Mouse (Mus musculus) megakaryocyte, embryonic 14.5 days (primary cell): ENCODE data around the gene Tbc1d8. TPM values are rescaled to one million over a fixed set of nuclear protein-coding genes. Genes with fewer than 3 reads are reported as not detected.

Experiments used
- H3K27me3 ChIP-seq: replicated peaks from 2 replicates; pipeline ENCODE3; 2012; ENCODE audit warnings: inconsistent platforms
- H3K36me3 ChIP-seq: replicated peaks from 2 replicates; pipeline ENCODE3; 2012; ENCODE audit warnings: low read length, inconsistent platforms, mixed read lengths
- H3K4me1 ChIP-seq: 2 replicates; pipeline ENCODE4 v1.6.1; 2012; ENCODE audit warnings: inconsistent platforms
- H3K4me3 ChIP-seq: replicated peaks from 2 replicates; pipeline ENCODE3; 2012; ENCODE audit warnings: moderate library complexity, mild to moderate bottlenecking, inconsistent platforms
- H3K9me3 ChIP-seq: 2 replicates; pipeline ENCODE4 v1.6.1; 2012; ENCODE audit warnings: inconsistent platforms
- FLI1 ChIP-seq: IDR thresholded peaks from 2 replicates; pipeline ENCODE4 v1.6.1; 2012; ENCODE audit warnings: low read length, inconsistent platforms, mixed read lengths
- GATA1 ChIP-seq: IDR thresholded peaks from 3 replicates; pipeline ENCODE4 v1.6.1; 2012; ENCODE audit warnings: mixed read lengths, low read length, inconsistent platforms, borderline replicate concordance
- polyA plus RNA-seq: library from polyadenylated mRNA; stranded (reverse); fragments of >175 nt; gene quantifications from 2 replicates; pipeline ENCODE4 v1.2.3, GENCODE M21; 2012; ENCODE audit warnings: low replicate concordance; ENCODE audit not compliant: insufficient read depth

The Tbc1d8 gene
- polyA plus RNA-seq, 1 experiment, result 6.4 TPM

DNA sequence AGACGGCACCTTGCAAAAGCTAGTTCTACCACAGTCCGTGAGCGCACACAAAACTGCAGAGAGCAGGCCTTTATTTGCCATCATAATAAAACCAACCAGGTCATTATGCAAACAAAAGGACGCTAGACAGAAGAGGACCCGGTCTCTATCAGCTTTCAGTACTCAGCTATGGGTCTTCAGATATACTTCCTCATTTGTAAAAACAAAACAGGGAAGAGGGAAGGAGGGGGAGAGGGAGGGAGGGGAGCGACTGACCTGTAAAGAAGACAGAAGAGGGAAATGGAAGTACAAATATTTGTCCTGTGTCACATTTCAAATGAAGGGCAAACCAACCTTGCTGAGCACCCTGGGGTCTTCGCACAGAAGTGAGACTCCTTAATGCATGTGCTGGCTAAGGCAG lies 69.9 kb downstream of the Tbc1d8 start:
- H3K9me3 ChIP-seq, result no peaks in the 10 kb centered on the region
- TF ChIP-seq GATA1 (no peak), FLI1 (no peak)
- H3K4me1 ChIP-seq, result peaks cover 61% of the 10 kb centered on the region
- H3K36me3 ChIP-seq, result peaks cover 39% of the 10 kb centered on the region
- H3K4me3 ChIP-seq, result peak overlapping the region; percentile 52
- peaks cover 14% of the 10 kb centered on the region for H3K27me3 ChIP-seq

DNA sequence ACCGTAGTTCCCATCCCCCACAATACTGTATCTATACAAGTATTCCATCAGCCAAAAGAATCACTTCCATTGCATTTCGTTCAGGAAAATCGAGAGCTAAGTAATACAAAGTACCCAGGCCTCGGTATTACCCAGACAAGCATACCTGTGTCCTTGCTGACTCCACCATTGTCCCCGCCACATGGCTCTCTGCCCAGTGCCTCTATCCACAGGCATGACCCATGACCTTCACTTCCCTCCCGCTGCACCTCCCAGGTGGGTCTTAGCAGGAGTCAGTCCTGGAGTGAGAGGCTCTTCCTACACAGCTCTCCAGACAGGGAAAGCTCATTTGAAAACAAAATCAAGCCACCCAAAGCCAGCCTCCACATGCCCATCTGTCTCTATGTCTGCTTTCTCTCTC lies 70.4 kb downstream of the Tbc1d8 start:
- Histone ChIP-seq H3K4me3 (peak overlapping the region; percentile 52), H3K9me3 (no peaks in the 10 kb centered on the region), H3K4me1 (peaks cover 59% of the 10 kb centered on the region), H3K27me3 (peaks cover 17% of the 10 kb centered on the region), H3K36me3 (peaks cover 44% of the 10 kb centered on the region)
- TF ChIP-seq GATA1 (no peak), FLI1 (no peak)

GRCm38 (mm10) chr1:39407108-39407507 lies 71.4 kb downstream of the Tbc1d8 start:
- H3K36me3 ChIP-seq, result peaks cover 48% of the 10 kb centered on the region

GRCm38 (mm10) chr1:39400173-39400572 lies 78.4 kb downstream of the Tbc1d8 start:
- H3K36me3 ChIP-seq, result peaks cover 84% of the 10 kb centered on the region
- H3K27me3 ChIP-seq, result peaks cover 18% of the 10 kb centered on the region
- no peak for TF ChIP-seq GATA1
- TF ChIP-seq FLI1, result no peak
- H3K9me3 ChIP-seq, result peaks cover 24% of the 10 kb centered on the region
- H3K4me1 ChIP-seq, result peaks cover 76% of the 10 kb centered on the region
- no peak overlapping the region for H3K4me3 ChIP-seq

More at GRCm38 (mm10) chr1:39407108-39407507, 71.4 kb downstream of the Tbc1d8 start:
- Histone ChIP-seq H3K4me3 (no peak overlapping the region), H3K9me3 (no peaks in the 10 kb centered on the region), H3K4me1 (peaks cover 51% of the 10 kb centered on the region), H3K27me3 (peaks cover 20% of the 10 kb centered on the region)
- TF ChIP-seq GATA1, result no peak
- no peak for TF ChIP-seq FLI1

DNA sequence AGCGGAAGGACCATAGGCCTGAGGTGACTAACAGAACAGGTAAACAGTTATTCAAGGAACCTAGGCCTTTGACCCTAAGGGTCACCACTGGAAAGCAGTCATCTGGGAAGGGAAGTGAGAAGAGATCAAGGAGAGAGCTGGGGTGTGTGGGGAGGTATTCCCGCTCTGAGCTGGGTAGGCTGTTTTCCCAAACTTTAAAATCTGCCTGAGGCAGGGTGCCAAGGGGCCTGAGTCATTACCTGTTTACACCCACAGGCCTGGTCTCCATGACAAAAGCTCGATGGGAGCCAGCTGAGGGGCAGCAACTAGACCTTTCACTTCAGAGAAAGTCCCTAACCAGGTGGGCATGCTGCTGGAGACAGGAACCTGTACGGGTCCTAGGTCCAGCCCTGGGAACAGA lies 79.3 kb downstream of the Tbc1d8 start:
- H3K9me3 ChIP-seq, result peaks cover 24% of the 10 kb centered on the region
- H3K4me3 ChIP-seq, result no peak overlapping the region
- peaks cover 15% of the 10 kb centered on the region for H3K27me3 ChIP-seq
- peaks cover 90% of the 10 kb centered on the region for H3K36me3 ChIP-seq
- no peak for TF ChIP-seq FLI1
- TF ChIP-seq GATA1, result no peak
- H3K4me1 ChIP-seq, result peaks cover 84% of the 10 kb centered on the region

DNA sequence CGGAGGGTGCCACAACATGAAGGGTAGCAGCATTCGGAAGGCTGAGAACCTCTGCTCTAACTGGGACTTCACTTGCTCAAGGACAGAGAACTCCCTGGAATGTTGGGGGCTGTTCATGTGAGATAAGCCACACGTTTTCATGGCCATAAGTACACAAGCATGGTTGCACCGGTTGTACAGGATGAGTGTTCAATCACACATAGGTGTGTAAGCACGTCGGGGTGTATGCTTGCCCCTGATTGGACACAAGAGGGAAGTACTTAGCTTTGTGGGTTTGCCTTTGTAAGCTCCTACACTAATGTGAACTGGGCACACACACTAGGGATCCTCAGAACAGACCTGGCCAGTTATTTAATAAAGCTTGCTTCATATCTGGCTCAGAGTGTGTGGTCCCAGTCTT lies 80.3 kb downstream of the Tbc1d8 start:
- TF ChIP-seq FLI1 (no peak), GATA1 (no peak)
- Histone ChIP-seq H3K9me3 (peaks cover 24% of the 10 kb centered on the region), H3K4me1 (peaks cover 85% of the 10 kb centered on the region), H3K4me3 (peak overlapping the region; percentile 50), H3K27me3 (peaks cover 7% of the 10 kb centered on the region), H3K36me3 (peaks cover 90% of the 10 kb centered on the region)

GRCm38 (mm10) chr1:39396347-39396746 lies 82.2 kb downstream of the Tbc1d8 start:
- Histone ChIP-seq H3K4me3 (peak overlapping the region; percentile 57), H3K27me3 (peaks cover 7% of the 10 kb centered on the region), H3K4me1 (peaks cover 99% of the 10 kb centered on the region), H3K36me3 (peaks cover 91% of the 10 kb centered on the region), H3K9me3 (peaks cover 24% of the 10 kb centered on the region)
- TF ChIP-seq FLI1 (peak; percentile 95), GATA1 (peak; percentile 93)

GRCm38 (mm10) chr1:39394650-39395049 lies 83.9 kb downstream of the Tbc1d8 start:
- H3K9me3 ChIP-seq, result peaks cover 24% of the 10 kb centered on the region
- peaks cover 10% of the 10 kb centered on the region for H3K27me3 ChIP-seq
- peaks cover 93% of the 10 kb centered on the region for H3K36me3 ChIP-seq
- H3K4me3 ChIP-seq, result peak overlapping the region; percentile 67
- peaks cover 82% of the 10 kb centered on the region for H3K4me1 ChIP-seq
- TF ChIP-seq FLI1, result no peak
- TF ChIP-seq GATA1, result no peak

DNA sequence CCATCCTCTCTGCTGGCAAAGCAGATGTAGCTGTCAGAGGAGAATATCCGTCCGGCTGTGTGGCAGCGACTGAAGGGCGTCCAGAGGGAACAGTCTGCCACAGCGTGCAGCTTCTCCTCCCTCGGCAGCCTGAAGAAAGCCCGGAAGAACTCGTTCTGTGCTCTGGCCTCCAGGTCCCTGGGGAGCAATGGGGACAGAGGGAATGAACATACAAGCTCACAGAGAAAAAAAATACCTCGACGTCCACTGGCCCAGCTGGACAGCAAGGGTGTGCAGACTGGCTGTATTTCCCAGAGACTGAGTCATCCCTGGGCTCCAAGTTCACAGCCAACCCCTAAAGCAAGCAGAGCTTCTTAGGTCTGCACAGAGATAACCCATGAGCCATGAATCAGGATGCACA lies 84.5 kb downstream of the Tbc1d8 start:
- H3K4me3 ChIP-seq, result peak overlapping the region; percentile 38
- H3K36me3 ChIP-seq, result peaks cover 93% of the 10 kb centered on the region
- no peak for TF ChIP-seq FLI1
- no peak for TF ChIP-seq GATA1
- peaks cover 82% of the 10 kb centered on the region for H3K4me1 ChIP-seq
- peaks cover 24% of the 10 kb centered on the region for H3K9me3 ChIP-seq
- H3K27me3 ChIP-seq, result peaks cover 10% of the 10 kb centered on the region

- H3K9me3 ChIP-seq, result peaks cover 19% of the 10 kb centered on the region
- peaks cover 92% of the 10 kb centered on the region for H3K36me3 ChIP-seq
- H3K27me3 ChIP-seq, result peaks cover 10% of the 10 kb centered on the region
- TF ChIP-seq FLI1, result no peak
- no peak for TF ChIP-seq GATA1
- H3K4me3 ChIP-seq, result peak overlapping the region; percentile 8
- H3K4me1 ChIP-seq, result peaks cover 80% of the 10 kb centered on the region
Observed at GRCm38 (mm10) chr1:39393217-39393867, 85.2 kb downstream of the Tbc1d8 start.
